Mouse (Mus musculus) ES-E14 (cell line): ENCODE results near the gene Fbxo9.

Source experiments
- HCFC1 ChIP-seq: IDR thresholded peaks from 2 replicates; pipeline ENCODE4 v1.6.1; 2012; ENCODE audit warnings: low read length, inconsistent platforms, borderline replicate concordance; ENCODE audit not compliant: insufficient read depth
- MAFK ChIP-seq: IDR thresholded peaks from 2 replicates; pipeline ENCODE4 v1.6.1; 2014; ENCODE audit warnings: mild to moderate bottlenecking, low read depth, low read length, inconsistent platforms; ENCODE audit not compliant: insufficient read depth
- ZC3H11A ChIP-seq: IDR thresholded peaks from 2 replicates; pipeline ENCODE4 v1.6.1; 2012; ENCODE audit warnings: low read depth, mild to moderate bottlenecking, inconsistent platforms, low read length, borderline replicate concordance

GRCm38 (mm10) chr9:78101431-78101830 is 7.4 kb downstream of the Fbxo9 start:
- no peak for TF ChIP-seq MAFK
- no peak for TF ChIP-seq ZC3H11A
- no peak for TF ChIP-seq HCFC1
